Mouse (Mus musculus) CH12.LX (cell line): ENCODE data around the gene Pbx1.

ENCODE experiments used
- CTCF ChIP-seq, 2 experiments: IDR thresholded peaks in 1 of 2; conservative IDR thresholded peaks in 1 of 2; 2 replicates each; pipeline ENCODE4 v1.5.1; 2011 to 2012; ENCODE audit warnings: low read depth in 2 of 2, low read length in 2 of 2, improper control_type of control experiment in 1 of 2, inconsistent platforms in 1 of 2, mild to moderate bottlenecking in 1 of 2, moderate library complexity in 1 of 2
- MXI1 ChIP-seq: IDR thresholded peaks from 2 replicates; pipeline ENCODE4 v1.6.1; 2011; ENCODE audit warnings: mild to moderate bottlenecking, low read depth, low read length, improper control_type of control experiment

DNA sequence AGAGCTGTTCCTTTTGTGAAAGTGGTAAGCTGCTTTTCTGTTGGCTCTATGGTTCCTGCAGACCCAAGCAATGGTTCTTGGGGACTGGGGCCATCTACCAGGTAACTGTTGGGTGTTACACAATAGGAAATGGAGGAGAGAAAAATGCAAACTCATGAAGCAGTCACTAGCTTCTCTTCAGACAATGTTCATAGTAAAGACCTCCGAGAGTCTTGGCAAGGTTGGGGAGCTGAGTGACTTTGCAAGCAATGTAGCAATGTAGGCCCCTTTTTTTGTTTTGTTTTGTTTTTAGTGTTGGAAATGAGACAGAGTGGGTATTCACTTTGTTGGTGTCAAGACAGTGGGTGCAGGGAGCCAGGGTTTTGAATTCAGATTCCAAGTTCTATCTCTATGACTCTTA, 198.9 kb downstream of the Pbx1 start:
- TF ChIP-seq CTCF (conservative IDR thresholded peaks at IDR 0.05 in 1 of 2, IDR thresholded peaks at IDR 0.05 in 1 of 2; ENCODE audit: low read depth in 2 of 2, low read length in 2 of 2) (no peak), MXI1 (no peak)
